Mouse (Mus musculus) midbrain, postnatal 0 days (tissue): ENCODE measurements around the gene Glp2r. TPM values are rescaled to one million over a fixed set of nuclear protein-coding genes. Genes with fewer than 3 reads are reported as not detected.

Experiments used
- ATAC-seq: fragments of 200-750 bp; cut with Nextera tagmentation; 2 replicates; pipeline ENCODE4 v1.8.0; 2017; ENCODE audit warnings: moderate number of reproducible peaks, mild to moderate bottlenecking, moderate TSS enrichment, moderate library complexity; ENCODE audit not compliant: low FRiP score
- DNase-seq: peaks from one replicate; pipeline ENCODE4 v3.0.0-alpha.2; 2015; ENCODE audit warnings: low spot score
- H3K27ac ChIP-seq: fragments of 300-500 bp; sonication (generic); 2 replicates; pipeline ENCODE4 v1.5.1; 2014; ENCODE audit warnings: low read depth, mild to moderate bottlenecking, low read length, mixed read lengths
- H3K27me3 ChIP-seq: fragments of 300-500 bp; sonication (generic); 2 replicates; pipeline ENCODE4 v1.6.1; 2014; ENCODE audit warnings: low read length, control low read depth, mixed read lengths; ENCODE audit not compliant: insufficient read depth
- H3K36me3 ChIP-seq: fragments of 300-500 bp; sonication (generic); 2 replicates; pipeline ENCODE4 v1.6.1; 2014; ENCODE audit warnings: low read length, control low read depth, mixed read lengths; ENCODE audit not compliant: insufficient read depth
- H3K4me1 ChIP-seq: fragments of 300-500 bp; sonication (generic); 2 replicates; pipeline ENCODE4 v1.6.1; 2014; ENCODE audit warnings: mild to moderate bottlenecking, control low read depth, antibody characterized with exemption, low read length, mixed read lengths; ENCODE audit not compliant: insufficient read depth
- H3K4me2 ChIP-seq: fragments of 300-500 bp; sonication (generic); 2 replicates; pipeline ENCODE4 v1.6.1; 2014; ENCODE audit warnings: low read depth, mild to moderate bottlenecking, low read length, mixed read lengths; ENCODE audit not compliant: poor library complexity, severe bottlenecking
- H3K4me3 ChIP-seq: fragments of 300-500 bp; sonication (generic); 2 replicates; pipeline ENCODE4 v1.5.1; 2014; ENCODE audit warnings: low read depth, mild to moderate bottlenecking, low read length, moderate library complexity
- H3K9ac ChIP-seq: fragments of 300-500 bp; sonication (generic); replicated peaks from 2 replicates; pipeline ENCODE4 v1.6.1; 2014; ENCODE audit warnings: mild to moderate bottlenecking, low read length, moderate library complexity, mixed read lengths; ENCODE audit not compliant: poor library complexity, severe bottlenecking
- H3K9me3 ChIP-seq: fragments of 300-500 bp; sonication (generic); 2 replicates; pipeline ENCODE4 v1.6.1; 2016; ENCODE audit warnings: low read length, control low read depth
- CTCF ChIP-seq: IDR thresholded peaks from 2 replicates; pipeline ENCODE4 v1.5.1; 2016; ENCODE audit warnings: antibody characterized with exemption, mild to moderate bottlenecking
- WGBS: fragments of 180-500 bp; shearing (Covaris S2); extraction: QIAGEN DNeasy Blood & Tissue Kit; methylation state at CpG from one replicate; pipeline ENCODE4 v1.1.7; 2014; 5-methylcytosine and 5-hydroxymethylcytosine counted together
- polyA plus RNA-seq: library from polyadenylated mRNA; unstranded; fragments of >200 nt; fragmentation: Nextera tagmentation; extraction: Ambion mirVana; gene quantifications from 2 replicates; pipeline ENCODE4 v1.2.1, GENCODE M21; 2015
- total RNA-seq: library from RNA; depleted of rRNA; stranded (reverse); fragments of >200 nt; gene quantifications from 2 replicates; pipeline ENCODE4 v1.2.3, GENCODE M21; 2014

Glp2r gene
- total and polyA plus RNA-seq, 2 experiments from 2014 or later: 0.07 to 0.11 TPM

GRCm38 (mm10) chr11:67640299-67640698, 130.7 kb downstream of the Glp2r start:
- WGBS: 85% methylated on average over 6 of the region's 6 CpGs

GRCm38 (mm10) chr11:67638401-67638800, 132.6 kb downstream of the Glp2r start:
- Histone ChIP-seq H3K9ac (no peak overlapping the region), H3K9me3 (no peaks in the 10 kb centered on the region), H3K4me3 (no peak overlapping the region), H3K27ac (no peak overlapping the region), H3K36me3 (no peaks in the 10 kb centered on the region), H3K27me3 (no peaks in the 10 kb centered on the region), H3K4me1 (no peaks in the 10 kb centered on the region; the same call in 1 of the 2 replicates), H3K4me2 (no peak overlapping the region)
- ATAC-seq (no peak), DNase-seq (peak; percentile 46)
- TF ChIP-seq CTCF: no peak
- WGBS: 74% methylated on average over 3 of the region's 3 CpGs

More at GRCm38 (mm10) chr11:67640299-67640698, 130.7 kb downstream of the Glp2r start:
- Histone ChIP-seq H3K9ac (no peak overlapping the region), H3K36me3 (no peaks in the 10 kb centered on the region), H3K4me2 (no peak overlapping the region), H3K4me3 (no peak overlapping the region), H3K9me3 (no peaks in the 10 kb centered on the region), H3K4me1 (no peaks in the 10 kb centered on the region; the same call in 1 of the 2 replicates), H3K27me3 (no peaks in the 10 kb centered on the region), H3K27ac (no peak overlapping the region)
- DNase-seq: no peak
- no peak for ATAC-seq
- no peak for TF ChIP-seq CTCF

GRCm38 (mm10) chr11:67636905-67637586, 133.9 kb downstream of the Glp2r start:
- no peaks in the 10 kb centered on the region for H3K36me3 ChIP-seq
- H3K4me2 ChIP-seq: no peak overlapping the region
- no peak overlapping the region for H3K4me3 ChIP-seq
- no peaks in the 10 kb centered on the region for H3K27me3 ChIP-seq
- no peak for TF ChIP-seq CTCF
- DNase-seq (no peak), ATAC-seq (no peak)
- H3K9me3 ChIP-seq: no peaks in the 10 kb centered on the region
- H3K27ac ChIP-seq: no peak overlapping the region
- H3K4me1 ChIP-seq: no peaks in the 10 kb centered on the region; the same call in 1 of the 2 replicates
- 62% methylated on average over 6 of the region's 6 CpGs for WGBS
- H3K9ac ChIP-seq: no peak overlapping the region

GRCm38 (mm10) chr11:67636201-67636600, 134.8 kb downstream of the Glp2r start:
- Histone ChIP-seq H3K4me1 (no peaks in the 10 kb centered on the region; the same call in 1 of the 2 replicates), H3K4me3 (no peak overlapping the region), H3K9ac (no peak overlapping the region), H3K27ac (no peak overlapping the region), H3K9me3 (no peaks in the 10 kb centered on the region), H3K27me3 (no peaks in the 10 kb centered on the region), H3K36me3 (no peaks in the 10 kb centered on the region), H3K4me2 (no peak overlapping the region)
- WGBS: 69% methylated on average over 4 of the region's 4 CpGs
- no peak for TF ChIP-seq CTCF
- ATAC-seq: no peak
- DNase-seq: no peak

- Histone ChIP-seq H3K36me3 (no peaks in the 10 kb centered on the region), H3K4me1 (no peaks in the 10 kb centered on the region; the same call in 1 of the 2 replicates), H3K27ac (no peak overlapping the region), H3K4me2 (no peak overlapping the region), H3K9me3 (no peaks in the 10 kb centered on the region), H3K9ac (no peak overlapping the region), H3K27me3 (no peaks in the 10 kb centered on the region), H3K4me3 (no peak overlapping the region)
- no peak for TF ChIP-seq CTCF
- DNase-seq (no peak), ATAC-seq (no peak)
- 58% methylated on average over 3 of the region's 3 CpGs for WGBS
These were observed 137.2 kb downstream of the Glp2r start for GRCm38 (mm10) chr11:67633620-67634229.

GRCm38 (mm10) chr11:67632906-67633305, 138.0 kb downstream of the Glp2r start:
- Histone ChIP-seq H3K36me3 (no peaks in the 10 kb centered on the region), H3K4me3 (no peak overlapping the region), H3K4me1 (no peaks in the 10 kb centered on the region), H3K27ac (no peak overlapping the region), H3K9ac (no peak overlapping the region), H3K4me2 (no peak overlapping the region), H3K27me3 (no peaks in the 10 kb centered on the region), H3K9me3 (no peaks in the 10 kb centered on the region)
- no peak for TF ChIP-seq CTCF
- DNase-seq (no peak), ATAC-seq (no peak)
- WGBS: 72% methylated on average over 8 of the region's 8 CpGs
